Mouse (Mus musculus) left cerebral cortex, postnatal 25 days (tissue): ENCODE measurements at regions not wholly inside any gene's neighbourhood (a gene's known extent, or its start where the extent isn't known, plus 50 kb on each side); places are given as distances from the start of the nearest gene placed in this dataset.
A peak's percentile ranks its signal among the peaks of the same experiment; 100 is the strongest.

Experiments
- DNase-seq, 2 experiments: peaks; one replicate each; pipeline ENCODE4 v3.0.0; 2022; ENCODE audit warnings: low spot score in 2 of 2, mixed read lengths in 1 of 2
- intact Hi-C: fragments of 180-260 bp; cut with DNase I; formaldehyde crosslinking; loops from one replicate; pipeline ENCODE4 v1.15.1; 2025

GRCm38 (mm10) chr15:94219907-94220306 is 245.3 kb downstream of the Adamts20 start:
- intact Hi-C loops: loop anchor here (10.0 kb wide), 2 partner anchors 525 to 955 kb away; no protein-coding TSS in a partner anchor
- no peak for DNase-seq

- intact Hi-C loops: loop anchor here (10.0 kb wide), 2 partner anchors 522 to 952 kb away; no protein-coding TSS in a partner anchor
- no peak for DNase-seq
These were observed 248.5 kb downstream of the Adamts20 start for GRCm38 (mm10) chr15:94216703-94217102.

- intact Hi-C loops: loop anchor here (5.0 to 10.0 kb wide), 4 partner anchors 520 to 950 kb away; no protein-coding TSS in a partner anchor
- no peak for DNase-seq
These were observed 250.8 kb downstream of the Adamts20 start for GRCm38 (mm10) chr15:94214440-94214839.

GRCm38 (mm10) chr15:94213393-94213792 is 251.8 kb downstream of the Adamts20 start:
- DNase-seq: peak in 1 of 2 experiments; percentile 30
- intact Hi-C loops: loop anchor here (2.0 to 10.0 kb wide), 5 partner anchors 519 to 949 kb away; no protein-coding TSS in a partner anchor

GRCm38 (mm10) chr15:94208476-94208875 is 256.7 kb downstream of the Adamts20 start:
- intact Hi-C loops: no loop called here
- DNase-seq: no peak

GRCm38 (mm10) chr15:94206454-94206853 is 258.8 kb downstream of the Adamts20 start:
- no peak for DNase-seq
- intact Hi-C loops: no loop called here

GRCm38 (mm10) chr15:94205309-94205893 is 259.8 kb downstream of the Adamts20 start:
- intact Hi-C loops: no loop called here
- no peak for DNase-seq

GRCm38 (mm10) chr15:94190081-94190488 is 275.1 kb downstream of the Adamts20 start:
- DNase-seq: peak in 1 of 2 experiments; percentile 7
- intact Hi-C loops: no loop called here

- no peak for DNase-seq
- intact Hi-C loops: no loop called here
These were observed 277.6 kb downstream of the Adamts20 start for GRCm38 (mm10) chr15:94187588-94187987.

- intact Hi-C loops: no loop called here
- no peak for DNase-seq
These were observed 281.4 kb downstream of the Adamts20 start for GRCm38 (mm10) chr15:94183663-94184375.

GRCm38 (mm10) chr15:94174083-94174482 is 291.1 kb downstream of the Adamts20 start:
- intact Hi-C loops: no loop called here

GRCm38 (mm10) chr15:94160806-94161205 is 304.4 kb downstream of the Adamts20 start:
- DNase-seq: peak; percentile 12 to 67
- intact Hi-C loops: loop anchor here (5.0 kb wide), 1 partner anchor 284 kb away; no protein-coding TSS in a partner anchor

More at GRCm38 (mm10) chr15:94174083-94174482, 291.1 kb downstream of the Adamts20 start:
- no peak for DNase-seq

GRCm38 (mm10) chr15:94139534-94139958 is 325.7 kb downstream of the Adamts20 start:
- DNase-seq: no peak
- intact Hi-C loops: no loop called here

- DNase-seq: peak; percentile 14 to 21
- intact Hi-C loops: no loop called here
These were observed 327.9 kb downstream of the Adamts20 start for GRCm38 (mm10) chr15:94137159-94137952.

GRCm38 (mm10) chr15:94112801-94113200 is 352.4 kb downstream of the Adamts20 start:
- peak in 1 of 2 experiments; percentile 31 for DNase-seq
- intact Hi-C loops: no loop called here

- intact Hi-C loops: no loop called here
- DNase-seq: no peak
These were observed 358.0 kb downstream of the Adamts20 start for GRCm38 (mm10) chr15:94107186-94107716.

- intact Hi-C loops: no loop called here
These were observed 374.6 kb downstream of the Adamts20 start for GRCm38 (mm10) chr15:94090644-94091043.

GRCm38 (mm10) chr15:94089856-94090255 is 375.4 kb downstream of the Adamts20 start:
- DNase-seq: no peak
- intact Hi-C loops: no loop called here

More at GRCm38 (mm10) chr15:94090644-94091043, 374.6 kb downstream of the Adamts20 start:
- DNase-seq: no peak

- no peak for DNase-seq
- intact Hi-C loops: no loop called here
These were observed 382.8 kb downstream of the Adamts20 start for GRCm38 (mm10) chr15:94082369-94082768.

GRCm38 (mm10) chr15:94077056-94077455 is 388.2 kb downstream of the Adamts20 start:
- no peak for DNase-seq
- intact Hi-C loops: no loop called here
